Mouse (Mus musculus): ENCODE measurements around the gene Atp1a1.

DNA sequence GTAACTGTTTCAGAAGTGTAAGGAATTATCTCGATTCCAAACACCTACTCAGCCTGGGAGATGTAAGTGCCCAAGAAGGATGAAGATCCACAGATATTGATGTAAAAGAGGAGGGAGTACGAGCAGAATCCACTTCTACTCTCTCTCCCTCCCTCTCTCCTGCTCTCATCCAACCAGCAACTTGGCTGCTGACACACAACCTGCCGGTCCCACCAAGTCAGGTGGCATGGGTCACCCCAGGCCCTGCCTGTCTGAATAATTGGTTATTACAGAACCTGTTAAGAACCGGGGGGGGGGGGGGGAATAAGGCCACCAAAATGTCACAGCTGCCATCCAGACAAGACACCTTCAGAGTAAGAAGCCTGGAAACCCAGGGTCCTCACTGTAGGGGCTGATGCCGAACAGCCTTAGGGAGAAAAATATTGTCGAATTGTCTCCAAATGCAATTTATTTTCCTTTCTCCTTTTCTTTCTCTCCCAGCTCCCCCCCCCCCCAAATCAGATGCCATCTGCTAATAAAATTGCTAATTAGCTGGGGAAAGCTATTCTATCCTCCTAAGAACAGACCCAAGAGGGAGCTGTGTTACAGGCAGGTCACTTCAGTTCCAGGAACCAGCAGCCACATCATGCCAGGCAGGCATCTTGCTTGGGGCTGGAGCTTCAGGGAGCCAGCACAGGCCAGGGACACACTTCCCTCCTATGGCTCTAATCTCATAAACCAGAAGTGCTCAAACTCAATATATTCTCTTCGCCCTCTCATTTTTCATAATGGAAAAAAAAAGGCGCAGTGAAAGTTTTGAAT, 6.7 kb upstream of the Atp1a1 start:
- TF ChIP-seq GATA1 (IDR thresholded peaks at IDR 0.05; ENCODE audit: borderline replicate concordance, low read length) (no peak), FLI1 (IDR thresholded peaks at IDR 0.05; ENCODE audit: low read length) (no peak)
